Mouse (Mus musculus) heart, embryonic 15.5 days (tissue): ENCODE results near the gene D1Pas1. TPM values are rescaled to one million over a fixed set of nuclear protein-coding genes. Genes with fewer than 3 reads are reported as not detected.

Experiments
- ATAC-seq: fragments of 200-750 bp; cut with Nextera tagmentation; replicated peaks from 2 replicates; pipeline ENCODE4 v1.8.0; 2017; ENCODE audit warnings: low read depth, moderate TSS enrichment; ENCODE audit not compliant: insufficient number of reproducible peaks, insufficient read depth, low FRiP score
- H3K27ac ChIP-seq: fragments of 300-500 bp; sonication (generic); 2 replicates; pipeline ENCODE4 v1.5.1; 2015; ENCODE audit warnings: mild to moderate bottlenecking, inconsistent platforms
- H3K27me3 ChIP-seq: fragments of 300-500 bp; sonication (generic); 2 replicates; pipeline ENCODE4 v1.6.1; 2015; ENCODE audit warnings: inconsistent platforms
- H3K36me3 ChIP-seq: fragments of 300-500 bp; sonication (generic); 2 replicates; pipeline ENCODE4 v1.6.1; 2015; ENCODE audit warnings: mild to moderate bottlenecking, inconsistent platforms
- H3K4me1 ChIP-seq: fragments of 300-500 bp; sonication (generic); replicated peaks from 2 replicates; pipeline ENCODE4 v1.6.1; 2015; ENCODE audit warnings: inconsistent platforms
- H3K4me2 ChIP-seq: fragments of 300-500 bp; sonication (generic); 2 replicates; pipeline ENCODE4 v1.6.1; 2015; ENCODE audit warnings: inconsistent platforms, mild to moderate bottlenecking, moderate library complexity
- H3K4me3 ChIP-seq: fragments of 300-500 bp; sonication (generic); 2 replicates; pipeline ENCODE4 v1.5.1; 2015; ENCODE audit warnings: mild to moderate bottlenecking, inconsistent platforms
- H3K9ac ChIP-seq: fragments of 300-500 bp; sonication (generic); 2 replicates; pipeline ENCODE4 v1.6.1; 2015; ENCODE audit warnings: mild to moderate bottlenecking, inconsistent platforms
- H3K9me3 ChIP-seq: fragments of 300-500 bp; sonication (generic); replicated peaks from 2 replicates; pipeline ENCODE4 v1.6.1; 2016; ENCODE audit warnings: inconsistent platforms
- WGBS: fragments of 180-500 bp; shearing (Covaris S2); methylation state at CpG from one replicate; pipeline ENCODE4 v1.1.7; 2015; ENCODE audit warnings: mixed read lengths; 5-methylcytosine and 5-hydroxymethylcytosine counted together
- polyA plus RNA-seq: library from polyadenylated mRNA; unstranded; fragments of >200 nt; fragmentation: Nextera tagmentation; extraction: Ambion mirVana; gene quantifications from 2 replicates; pipeline ENCODE4 v1.2.1, GENCODE M21; 2015

Gene D1Pas1
- polyA plus RNA-seq, 1 experiment from 2014 or later: 0.30 TPM

- ATAC-seq: no peak
- H3K9me3 ChIP-seq: no peaks in the 10 kb centered on the region
- WGBS: 87% methylated on average over 4 of the region's 4 CpGs
Measured at GRCm38 (mm10) chr1:186954591-186954990, 12.6 kb upstream of the D1Pas1 start.

GRCm38 (mm10) chr1:186959380-186959779, 7.8 kb upstream of the D1Pas1 start:
- H3K4me2 ChIP-seq: no peak overlapping the region
- no peak overlapping the region for H3K27ac ChIP-seq
- H3K4me3 ChIP-seq: no peak overlapping the region
- no peak for ATAC-seq
- H3K36me3 ChIP-seq: no peaks in the 10 kb centered on the region
- H3K9ac ChIP-seq: no peak overlapping the region
- no peaks in the 10 kb centered on the region for H3K27me3 ChIP-seq
- WGBS: 47% methylated on average over 4 of the region's 4 CpGs
- H3K4me1 ChIP-seq: no peaks in the 10 kb centered on the region
- H3K9me3 ChIP-seq: no peaks in the 10 kb centered on the region

More at GRCm38 (mm10) chr1:186954591-186954990, 12.6 kb upstream of the D1Pas1 start:
- H3K4me1 ChIP-seq: no peaks in the 10 kb centered on the region
- H3K27me3 ChIP-seq: no peaks in the 10 kb centered on the region
- no peak overlapping the region for H3K9ac ChIP-seq
- no peak overlapping the region for H3K4me2 ChIP-seq
- no peak overlapping the region for H3K4me3 ChIP-seq
- H3K36me3 ChIP-seq: no peaks in the 10 kb centered on the region
- no peak overlapping the region for H3K27ac ChIP-seq

DNA sequence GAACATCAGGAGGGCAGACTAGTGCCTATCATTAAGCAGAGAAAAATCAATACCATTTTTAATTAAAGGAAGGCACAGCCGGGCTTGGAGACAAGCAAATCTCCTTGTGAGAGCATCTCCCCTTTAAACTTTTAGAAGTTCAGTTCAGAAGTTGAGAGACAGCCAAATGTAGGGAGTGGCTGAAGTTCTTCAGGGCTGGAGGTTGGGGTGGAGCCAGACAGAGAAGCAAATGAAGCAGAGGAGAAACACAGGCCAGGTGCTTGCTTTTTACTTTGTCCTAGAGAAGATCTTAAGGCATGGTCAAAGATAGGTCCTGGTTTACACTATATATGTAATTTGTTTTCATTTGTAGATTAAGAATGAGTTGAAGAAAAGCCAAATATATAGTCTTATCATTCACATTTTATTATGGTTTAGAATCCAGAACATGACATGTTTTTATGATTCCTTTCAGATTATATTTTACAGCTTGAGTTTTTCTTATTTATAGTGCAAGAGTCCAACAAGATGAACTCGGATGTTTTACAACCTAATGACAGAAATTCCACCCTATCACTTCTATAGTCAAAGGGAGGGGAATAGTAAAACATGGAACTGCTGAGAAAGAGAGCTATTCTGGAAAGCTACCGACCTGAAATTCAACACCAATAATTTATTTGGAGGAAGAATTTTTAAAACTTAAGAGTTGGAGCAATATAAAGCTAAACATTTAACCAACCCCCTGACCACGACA, 2.9 kb upstream of the D1Pas1 start:
- no peaks in the 10 kb centered on the region for H3K36me3 ChIP-seq
- no peak for ATAC-seq
- 44% methylated on average over 4 of the region's 4 CpGs for WGBS
- peaks cover 15% of the 10 kb centered on the region for H3K9me3 ChIP-seq
- no peak overlapping the region for H3K9ac ChIP-seq
- H3K27me3 ChIP-seq: no peaks in the 10 kb centered on the region
- no peaks in the 10 kb centered on the region for H3K4me1 ChIP-seq
- no peak overlapping the region for H3K4me3 ChIP-seq
- no peak overlapping the region for H3K27ac ChIP-seq
- no peak overlapping the region for H3K4me2 ChIP-seq

GRCm38 (mm10) chr1:186967926-186968325, 710 bp downstream of the D1Pas1 start:
- no peak overlapping the region for H3K9ac ChIP-seq
- no peaks in the 10 kb centered on the region for H3K27me3 ChIP-seq
- 87% methylated on average over 34 of the region's 34 CpGs for WGBS
- ATAC-seq: no peak
- H3K36me3 ChIP-seq: no peaks in the 10 kb centered on the region
- H3K4me1 ChIP-seq: no peaks in the 10 kb centered on the region
- H3K9me3 ChIP-seq: peaks cover 15% of the 10 kb centered on the region
- H3K4me2 ChIP-seq: 0 out of 2 replicates have a peak overlapping the region, but pooled peaks have one; percentile 35
- no peak overlapping the region; the same call in 1 of the 2 replicates for H3K4me3 ChIP-seq
- no peak overlapping the region for H3K27ac ChIP-seq

GRCm38 (mm10) chr1:186976937-186977540, 9.8 kb downstream of the D1Pas1 start:
- no peaks in the 10 kb centered on the region for H3K9me3 ChIP-seq
- WGBS: 58% methylated on average over 4 of the region's 4 CpGs
- H3K27ac ChIP-seq: no peak overlapping the region
- no peak overlapping the region for H3K4me2 ChIP-seq
- no peak overlapping the region for H3K4me3 ChIP-seq
- no peaks in the 10 kb centered on the region for H3K27me3 ChIP-seq
- H3K9ac ChIP-seq: no peak overlapping the region
- peaks cover 3% of the 10 kb centered on the region; the same call in 1 of the 2 replicates for H3K4me1 ChIP-seq
- no peak for ATAC-seq
- no peaks in the 10 kb centered on the region for H3K36me3 ChIP-seq

GRCm38 (mm10) chr1:186977801-186978200, 10.6 kb downstream of the D1Pas1 start:
- Histone ChIP-seq H3K9me3 (no peaks in the 10 kb centered on the region), H3K27me3 (no peaks in the 10 kb centered on the region), H3K4me3 (no peak overlapping the region), H3K36me3 (no peaks in the 10 kb centered on the region), H3K27ac (no peak overlapping the region), H3K4me2 (no peak overlapping the region), H3K9ac (no peak overlapping the region), H3K4me1 (peaks cover 3% of the 10 kb centered on the region; the same call in 1 of the 2 replicates)
- 83% methylated on average over 2 of the region's 2 CpGs for WGBS
- no peak for ATAC-seq

DNA sequence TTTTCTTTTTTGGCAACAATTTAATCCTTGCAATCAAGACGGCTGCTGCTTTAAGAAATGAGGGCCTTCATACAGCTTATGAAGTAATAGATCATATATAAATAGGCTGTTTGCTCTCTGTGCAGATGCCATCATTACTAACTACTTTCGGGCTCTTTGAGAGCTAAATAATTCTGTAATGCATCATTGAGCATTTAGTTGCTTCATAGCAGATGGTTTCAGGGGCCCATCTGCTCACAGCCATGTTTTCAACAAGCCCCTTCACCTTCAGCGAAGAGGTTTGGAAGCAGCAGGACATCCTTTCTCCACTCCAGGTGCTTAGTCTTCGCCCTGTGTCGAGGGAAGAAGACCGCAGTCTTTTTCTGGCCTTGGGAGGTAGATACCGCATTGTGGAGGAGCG, 12.2 kb downstream of the D1Pas1 start:
- 85% methylated on average over 8 of the region's 8 CpGs for WGBS
- Histone ChIP-seq H3K27me3 (no peaks in the 10 kb centered on the region), H3K4me2 (no peak overlapping the region), H3K9ac (no peak overlapping the region), H3K4me3 (no peak overlapping the region), H3K4me1 (no peaks in the 10 kb centered on the region), H3K27ac (no peak overlapping the region), H3K9me3 (no peaks in the 10 kb centered on the region), H3K36me3 (no peaks in the 10 kb centered on the region)
- ATAC-seq: no peak

GRCm38 (mm10) chr1:186980503-186980902, 13.3 kb downstream of the D1Pas1 start:
- Histone ChIP-seq H3K4me2 (no peak overlapping the region), H3K4me1 (no peaks in the 10 kb centered on the region), H3K9me3 (no peaks in the 10 kb centered on the region), H3K36me3 (no peaks in the 10 kb centered on the region), H3K4me3 (no peak overlapping the region), H3K27me3 (no peaks in the 10 kb centered on the region), H3K27ac (no peak overlapping the region), H3K9ac (no peak overlapping the region)
- 59% methylated on average over 9 of the region's 9 CpGs for WGBS
- ATAC-seq: no peak

- 88% methylated on average over 11 of the region's 11 CpGs for WGBS
- no peak for ATAC-seq
- no peaks in the 10 kb centered on the region for H3K27me3 ChIP-seq
Measured at GRCm38 (mm10) chr1:186985131-186985530, 17.9 kb downstream of the D1Pas1 start.

GRCm38 (mm10) chr1:186986086-186986485, 18.9 kb downstream of the D1Pas1 start:
- no peak overlapping the region for H3K4me3 ChIP-seq
- WGBS: 70% methylated on average over 9 of the region's 9 CpGs

More at GRCm38 (mm10) chr1:186985131-186985530, 17.9 kb downstream of the D1Pas1 start:
- no peak overlapping the region for H3K9ac ChIP-seq
- no peaks in the 10 kb centered on the region for H3K36me3 ChIP-seq
- H3K27ac ChIP-seq: no peak overlapping the region
- 0 out of 2 replicates have a peak, but pooled peaks cover under 1% of the 10 kb centered on the region for H3K4me1 ChIP-seq
- no peaks in the 10 kb centered on the region for H3K9me3 ChIP-seq
- no peak overlapping the region for H3K4me2 ChIP-seq
- H3K4me3 ChIP-seq: no peak overlapping the region

GRCm38 (mm10) chr1:186986506-186986905, 19.3 kb downstream of the D1Pas1 start:
- Histone ChIP-seq H3K9ac (no peak overlapping the region), H3K36me3 (no peaks in the 10 kb centered on the region), H3K27me3 (no peaks in the 10 kb centered on the region), H3K27ac (no peak overlapping the region), H3K4me2 (no peak overlapping the region), H3K9me3 (no peaks in the 10 kb centered on the region), H3K4me3 (no peak overlapping the region), H3K4me1 (0 out of 2 replicates have a peak, but pooled peaks cover 2% of the 10 kb centered on the region)
- no peak for ATAC-seq
- 75% methylated on average over 8 of the region's 8 CpGs for WGBS

More at GRCm38 (mm10) chr1:186986086-186986485, 18.9 kb downstream of the D1Pas1 start:
- Histone ChIP-seq H3K27me3 (no peaks in the 10 kb centered on the region), H3K4me2 (no peak overlapping the region), H3K27ac (no peak overlapping the region), H3K4me1 (0 out of 2 replicates have a peak, but pooled peaks cover 2% of the 10 kb centered on the region), H3K9ac (no peak overlapping the region), H3K9me3 (no peaks in the 10 kb centered on the region), H3K36me3 (no peaks in the 10 kb centered on the region)
- ATAC-seq: no peak
